8 mouse cellular contexts compared by ENCODE assay signal in the genomic region with DNA sequence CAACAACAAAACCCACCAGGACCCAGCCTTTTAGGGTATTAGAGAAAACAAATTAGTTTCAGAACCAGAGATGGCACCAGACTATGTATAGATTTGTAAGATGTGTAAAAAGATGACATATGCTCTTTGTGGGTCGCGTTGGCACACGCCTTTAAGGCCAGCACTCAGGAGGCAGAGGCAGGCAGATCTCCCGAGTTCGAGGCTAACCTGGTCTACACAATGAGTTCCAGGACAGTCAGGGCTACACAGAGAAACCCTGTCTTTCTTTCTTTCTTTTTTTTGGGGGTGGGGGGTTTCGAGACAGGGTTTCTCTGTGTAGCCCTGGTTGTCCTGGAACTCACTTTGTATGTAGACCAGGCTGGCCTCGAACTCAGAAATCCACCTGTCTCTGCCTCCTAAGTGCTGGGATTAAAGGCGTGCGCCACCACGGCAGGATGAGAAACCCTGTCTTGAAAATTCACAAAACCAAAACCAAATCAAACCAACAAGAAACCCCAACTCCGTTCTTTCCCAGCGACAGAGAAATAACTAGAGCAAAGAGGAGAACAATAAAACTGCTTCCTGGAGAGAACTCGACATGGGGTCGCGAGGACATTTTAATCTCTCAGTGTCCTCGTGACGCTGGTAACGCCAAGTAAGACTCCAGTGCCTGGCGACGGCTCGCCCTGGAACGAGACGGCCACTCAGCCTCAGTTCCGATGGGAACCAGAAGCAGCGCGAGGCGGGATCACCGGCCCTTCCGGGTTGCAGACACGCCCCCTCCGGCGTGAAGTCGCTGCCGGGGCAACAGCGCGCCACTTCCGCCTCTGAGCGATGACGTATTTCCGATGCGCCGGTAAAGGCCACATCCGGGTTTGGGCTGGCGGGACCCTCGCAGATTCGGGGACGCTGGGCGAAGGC. TPM values are rescaled to one million over a fixed set of nuclear protein-coding genes. Genes with fewer than 3 reads are reported as not detected.
DNase-seq lines count a peak whose midpoint lies in the region; ATAC-seq and TF ChIP-seq lines count a peak whose summit lies in the region.

A gene (plus strand): TSS at position 813 of the 900 bp plus-strand sequence.

- H3K4me3 ChIP-seq in E14TG2a.4 (replicated peaks; ENCODE audit: low read length): peak within 1 kb of the TSS; percentile 99
- H3K4me3 ChIP-seq in forebrain, embryonic 12.5 days (replicated peaks): peak within 1 kb of the TSS; percentile 77
- H3K4me3 ChIP-seq in heart, postnatal 0 days (ENCODE audit: low read depth, low read length): peak within 1 kb of the TSS; percentile 99
- H3K4me3 ChIP-seq in liver, embryonic 16.5 days (ENCODE audit: low read depth, low read length): peak within 1 kb of the TSS; percentile 99
- peak within 1 kb of the TSS; percentile 98 for H3K4me3 ChIP-seq in neural tube, embryonic 13.5 days
- peak within 1 kb of the TSS; percentile 98 for H3K4me3 ChIP-seq in testis, adult 2 months (ENCODE audit: control insufficient read depth, low read depth, low read length)

- peak; percentile 83 for TF ChIP-seq POLR2A in testis, adult 2 months (IDR thresholded peaks at IDR 0.05; ENCODE audit: control insufficient read depth, low read depth, low read length)

- no peaks in the 10 kb centered on the region for H3K27me3 ChIP-seq in E14TG2a.4 (ENCODE audit: insufficient read depth, low read length)
- peaks cover 13% of the 10 kb centered on the region; the same call in 1 of the 2 replicates for H3K27me3 ChIP-seq in forebrain, embryonic 12.5 days
- H3K27me3 ChIP-seq in heart, postnatal 0 days (ENCODE audit: control insufficient read depth, insufficient read depth, low read length): no peaks in the 10 kb centered on the region
- H3K27me3 ChIP-seq in liver, embryonic 16.5 days (ENCODE audit: control insufficient read depth, insufficient read depth, low read depth, low read length): no peaks in the 10 kb centered on the region
- no peaks in the 10 kb centered on the region for H3K27me3 ChIP-seq in neural tube, embryonic 13.5 days
- no peaks in the 10 kb centered on the region for H3K27me3 ChIP-seq in testis, adult 2 months (ENCODE audit: control insufficient read depth, insufficient read depth, low read length)

- H3K4me2 ChIP-seq in forebrain, embryonic 12.5 days: peak within 1 kb of the TSS; percentile 86
- H3K4me2 ChIP-seq in heart, postnatal 0 days (ENCODE audit: low read depth, low read length): peak within 1 kb of the TSS; percentile 89
- peak within 1 kb of the TSS; percentile 84 for H3K4me2 ChIP-seq in liver, embryonic 16.5 days (ENCODE audit: low read depth, low read length)
- peak within 1 kb of the TSS; percentile 86 for H3K4me2 ChIP-seq in neural tube, embryonic 13.5 days

- peaks cover 39% of the 10 kb centered on the region for H3K4me1 ChIP-seq in E14TG2a.4 (replicated peaks; ENCODE audit: low read depth, low read length)
- H3K4me1 ChIP-seq in forebrain, embryonic 12.5 days: peaks cover 21% of the 10 kb centered on the region
- peaks cover 25% of the 10 kb centered on the region for H3K4me1 ChIP-seq in heart, postnatal 0 days (ENCODE audit: control insufficient read depth, insufficient read depth)
- H3K4me1 ChIP-seq in liver, embryonic 16.5 days (ENCODE audit: control insufficient read depth, low read depth, low read length): peaks cover 25% of the 10 kb centered on the region
- H3K4me1 ChIP-seq in neural tube, embryonic 13.5 days (replicated peaks): peaks cover 25% of the 10 kb centered on the region
- H3K4me1 ChIP-seq in testis, adult 2 months (ENCODE audit: control insufficient read depth, insufficient read depth, low read length): peaks cover 15% of the 10 kb centered on the region

- WGBS in forebrain, embryonic 12.5 days: 9% methylated on average over 48 of the region's 48 CpGs
- WGBS in heart, postnatal 0 days: 6% methylated on average over 48 of the region's 48 CpGs
- 6% methylated on average over 48 of the region's 48 CpGs for WGBS in liver, embryonic 16.5 days (ENCODE audit: insufficient replicate concordance)
- WGBS in neural tube, embryonic 13.5 days: 9% methylated on average over 48 of the region's 48 CpGs

- peak within 1 kb of the TSS; percentile 76 for H3K9ac ChIP-seq in forebrain, embryonic 12.5 days
- H3K9ac ChIP-seq in heart, postnatal 0 days (replicated peaks; ENCODE audit: low read depth, low read length): peak within 1 kb of the TSS; percentile 84
- peak within 1 kb of the TSS; percentile 86 for H3K9ac ChIP-seq in liver, embryonic 16.5 days (ENCODE audit: low read depth, low read length)
- peak within 1 kb of the TSS; percentile 84 for H3K9ac ChIP-seq in neural tube, embryonic 13.5 days

- H3K36me3 ChIP-seq in E14TG2a.4 (ENCODE audit: insufficient read depth, low read length): peaks cover 35% of the 10 kb centered on the region
- H3K36me3 ChIP-seq in forebrain, embryonic 12.5 days (replicated peaks): peaks cover 33% of the 10 kb centered on the region
- peaks cover 30% of the 10 kb centered on the region for H3K36me3 ChIP-seq in heart, postnatal 0 days (replicated peaks; ENCODE audit: control insufficient read depth, insufficient read depth, low read length)
- H3K36me3 ChIP-seq in liver, embryonic 16.5 days (ENCODE audit: control insufficient read depth, insufficient read depth): peaks cover 21% of the 10 kb centered on the region
- peaks cover 30% of the 10 kb centered on the region for H3K36me3 ChIP-seq in neural tube, embryonic 13.5 days
- peaks cover 3% of the 10 kb centered on the region for H3K36me3 ChIP-seq in testis, adult 2 months (ENCODE audit: control insufficient read depth, insufficient read depth, low read length)

- no peaks in the 10 kb centered on the region for H3K9me3 ChIP-seq in E14TG2a.4 (ENCODE audit: low read length)
- H3K9me3 ChIP-seq in forebrain, embryonic 12.5 days: no peaks in the 10 kb centered on the region
- H3K9me3 ChIP-seq in heart, postnatal 0 days (replicated peaks; ENCODE audit: control insufficient read depth, low read length): no peaks in the 10 kb centered on the region
- H3K9me3 ChIP-seq in liver, embryonic 16.5 days (replicated peaks; ENCODE audit: control insufficient read depth, low read length): no peaks in the 10 kb centered on the region
- no peaks in the 10 kb centered on the region for H3K9me3 ChIP-seq in neural tube, embryonic 13.5 days

- peak; percentile 67 for TF ChIP-seq EP300 in heart, postnatal 0 days (IDR thresholded peaks at IDR 0.05; ENCODE audit: low read depth)

- peak; percentile 90 for DNase-seq in c-Kit-positive CD71-positive TER-119-positive erythroid progenitor cells, embryonic 14.5 days (ENCODE audit: low spot score)
- DNase-seq in heart, postnatal 0 days (ENCODE audit: low spot score): peak; percentile 92
- DNase-seq in kidney, postnatal 4 days: peak; percentile 98

- no peak for TF ChIP-seq CTCF in E14TG2a.4 (conservative IDR thresholded peaks at IDR 0.05; ENCODE audit: low read length)
- TF ChIP-seq CTCF in heart, postnatal 0 days (IDR thresholded peaks at IDR 0.05; ENCODE audit: low read depth): 0 out of 2 replicates have a peak, but pooled peaks have one; percentile 4
- no peak for TF ChIP-seq CTCF in testis, adult 2 months (IDR thresholded peaks at IDR 0.05; ENCODE audit: control insufficient read depth, insufficient read depth, insufficient replicate concordance, low read depth, low read length)

- peak within 1 kb of the TSS; percentile 81 for H3K27ac ChIP-seq in forebrain, embryonic 12.5 days
- peak within 1 kb of the TSS; percentile 86 for H3K27ac ChIP-seq in heart, postnatal 0 days (ENCODE audit: low read depth)
- H3K27ac ChIP-seq in liver, embryonic 16.5 days (ENCODE audit: low read length): peak within 1 kb of the TSS; percentile 79
- H3K27ac ChIP-seq in neural tube, embryonic 13.5 days (replicated peaks): peak within 1 kb of the TSS; percentile 90
- peak within 1 kb of the TSS; percentile 69 for H3K27ac ChIP-seq in testis, adult 2 months (ENCODE audit: control insufficient read depth, insufficient read depth, low read depth, low read length)

- peak; percentile 94 for ATAC-seq in forebrain, embryonic 12.5 days (ENCODE audit: low FRiP score)
- ATAC-seq in heart, postnatal 0 days (ENCODE audit: insufficient read depth, low read depth): peak; percentile 92
- peak; percentile 80 for ATAC-seq in liver, embryonic 16.5 days (ENCODE audit: low read depth)
- ATAC-seq in neural tube, embryonic 13.5 days (ENCODE audit: low read depth): peak; percentile 90

RNA-seq across cellular contexts. Expression of the gene that starts here (rescaled TPM):
- polyA plus RNA-seq in forebrain, embryonic 12.5 days (2016; fragmentation: Nextera tagmentation; extraction: Ambion mirVana): 38.1 and 39.5 TPM in 2 replicates
- total RNA-seq in heart, postnatal 0 days (2014; rRNA removed; ENCODE audit: low replicate concordance): 6.5 and 11.4 TPM in 2 replicates
- 11.7 TPM in 2 replicates for polyA plus RNA-seq in heart, postnatal 0 days (2015; fragmentation: Nextera tagmentation; extraction: Ambion mirVana)
- 11.8 and 12.6 TPM in 2 replicates for polyA plus RNA-seq in liver, embryonic 16.5 days (2015; fragmentation: Nextera tagmentation; extraction: Ambion mirVana)
- 29.7 and 34.2 TPM in 2 replicates for polyA plus RNA-seq in neural tube, embryonic 13.5 days (2015; fragmentation: Nextera tagmentation; extraction: Ambion mirVana)
- polyA plus RNA-seq in testis, adult 2 months (2012; rRNA removed): 31.6 and 33.1 TPM in 2 replicates

Comparison
In these comparisons a context has a peak if more than half of its experiments do, and no peak if none do; other contexts are left out.
1. Peak in every context shown above with its lines: DNase-seq, ATAC-seq, H3K4me3 ChIP-seq and H3K27ac ChIP-seq.